Mouse (Mus musculus) E14TG2a.4 (cell line): ENCODE data around the gene 1700020N01Rik.

ENCODE experiments used
- H3K27me3 ChIP-seq: 2 replicates; pipeline ENCODE4 v1.6.1; 2014; ENCODE audit warnings: low read length, control low read depth; ENCODE audit not compliant: insufficient read depth
- H3K36me3 ChIP-seq: 2 replicates; pipeline ENCODE4 v1.6.1; 2014; ENCODE audit warnings: low read length, control low read depth; ENCODE audit not compliant: insufficient read depth
- H3K4me1 ChIP-seq: replicated peaks from 2 replicates; pipeline ENCODE4 v1.6.1; 2014; ENCODE audit warnings: low read depth, low read length, control low read depth
- H3K4me3 ChIP-seq: replicated peaks from 2 replicates; pipeline ENCODE4 v1.5.1; 2014; ENCODE audit warnings: mild to moderate bottlenecking, low read length
- H3K9me3 ChIP-seq: 2 replicates; pipeline ENCODE4 v1.6.1; 2014; ENCODE audit warnings: low read length, control low read depth
- CTCF ChIP-seq: conservative IDR thresholded peaks from 2 replicates; pipeline ENCODE4 v1.5.1; 2014; ENCODE audit warnings: low read length
- NANOG ChIP-seq: IDR thresholded peaks from 2 replicates; pipeline ENCODE4 v1.6.1; 2014; ENCODE audit warnings: borderline replicate concordance, low read length, mixed read lengths
- POU5F1 ChIP-seq: IDR thresholded peaks from 2 replicates; pipeline ENCODE4 v1.6.1; 2014; ENCODE audit warnings: low read length, borderline replicate concordance

1700020N01Rik gene

GRCm38 (mm10) chr10:21592896-21593380, at the start of gene 1700020N01Rik:
Gene 1700020N01Rik (plus strand): TSS chr10:21593145.
- Histone ChIP-seq H3K9me3 (no peaks in the 10 kb centered on the region), H3K27me3 (peaks cover 3% of the 10 kb centered on the region; the same call in 1 of the 2 replicates), H3K4me3 (0 out of 2 replicates have a peak within 1 kb of the TSS, but pooled peaks have one; percentile 10), H3K36me3 (no peaks in the 10 kb centered on the region), H3K4me1 (peaks cover 5% of the 10 kb centered on the region; the same call in 1 of the 2 replicates)
- TF ChIP-seq NANOG (no peak), CTCF (no peak), POU5F1 (no peak)

DNA sequence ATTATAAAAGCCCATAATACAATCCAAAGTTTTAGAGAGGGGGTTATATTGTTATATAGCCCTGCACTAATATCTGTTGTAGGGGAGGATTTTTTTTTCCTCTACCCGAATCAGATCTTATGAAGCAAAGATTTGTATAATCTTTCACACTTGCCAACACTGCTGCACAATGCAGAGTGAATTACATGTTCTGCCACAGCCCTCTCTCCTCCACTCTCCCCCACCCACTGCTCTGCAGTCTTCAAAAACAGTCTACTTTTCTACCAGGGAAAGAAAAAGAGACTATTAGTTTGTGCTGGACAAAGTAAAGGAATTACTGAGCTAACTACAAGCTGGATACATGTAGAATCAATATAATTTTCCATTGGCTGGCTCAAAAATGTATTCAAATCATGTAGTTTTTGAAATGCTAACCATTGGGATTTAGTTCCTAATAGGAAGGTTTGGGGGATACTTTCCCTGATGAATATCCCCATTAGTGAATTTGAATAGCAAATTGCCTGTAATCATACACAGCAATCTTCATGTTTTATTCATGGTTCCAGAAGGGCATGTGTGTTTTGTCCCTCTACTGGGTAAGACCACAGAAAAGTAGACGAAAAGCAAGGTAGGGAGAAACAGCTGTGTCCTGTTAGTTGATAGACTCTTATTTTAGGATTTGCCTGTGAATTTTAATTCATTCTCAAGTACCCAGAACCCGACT, 49.2 kb upstream of the 1700020N01Rik start:
- Histone ChIP-seq H3K9me3 (no peaks in the 10 kb centered on the region), H3K27me3 (no peaks in the 10 kb centered on the region), H3K36me3 (no peaks in the 10 kb centered on the region), H3K4me3 (no peak overlapping the region), H3K4me1 (peaks cover 3% of the 10 kb centered on the region; the same call in 1 of the 2 replicates)
- TF ChIP-seq POU5F1 (no peak), NANOG (no peak), CTCF (no peak)

GRCm38 (mm10) chr10:21544721-21545120, 48.2 kb upstream of the 1700020N01Rik start:
- TF ChIP-seq CTCF (no peak), POU5F1 (no peak), NANOG (no peak)
- Histone ChIP-seq H3K27me3 (no peaks in the 10 kb centered on the region), H3K36me3 (no peaks in the 10 kb centered on the region), H3K9me3 (no peaks in the 10 kb centered on the region), H3K4me1 (peaks cover 3% of the 10 kb centered on the region; the same call in 1 of the 2 replicates), H3K4me3 (no peak overlapping the region)

- no peaks in the 10 kb centered on the region for H3K9me3 ChIP-seq
- TF ChIP-seq NANOG: no peak
- TF ChIP-seq POU5F1: no peak
- no peak for TF ChIP-seq CTCF
- H3K4me1 ChIP-seq: peaks cover 3% of the 10 kb centered on the region; the same call in 1 of the 2 replicates
- no peaks in the 10 kb centered on the region for H3K36me3 ChIP-seq
- no peaks in the 10 kb centered on the region for H3K27me3 ChIP-seq
- no peak overlapping the region for H3K4me3 ChIP-seq
Observed at GRCm38 (mm10) chr10:21545446-21545845, 47.5 kb upstream of the 1700020N01Rik start.

DNA sequence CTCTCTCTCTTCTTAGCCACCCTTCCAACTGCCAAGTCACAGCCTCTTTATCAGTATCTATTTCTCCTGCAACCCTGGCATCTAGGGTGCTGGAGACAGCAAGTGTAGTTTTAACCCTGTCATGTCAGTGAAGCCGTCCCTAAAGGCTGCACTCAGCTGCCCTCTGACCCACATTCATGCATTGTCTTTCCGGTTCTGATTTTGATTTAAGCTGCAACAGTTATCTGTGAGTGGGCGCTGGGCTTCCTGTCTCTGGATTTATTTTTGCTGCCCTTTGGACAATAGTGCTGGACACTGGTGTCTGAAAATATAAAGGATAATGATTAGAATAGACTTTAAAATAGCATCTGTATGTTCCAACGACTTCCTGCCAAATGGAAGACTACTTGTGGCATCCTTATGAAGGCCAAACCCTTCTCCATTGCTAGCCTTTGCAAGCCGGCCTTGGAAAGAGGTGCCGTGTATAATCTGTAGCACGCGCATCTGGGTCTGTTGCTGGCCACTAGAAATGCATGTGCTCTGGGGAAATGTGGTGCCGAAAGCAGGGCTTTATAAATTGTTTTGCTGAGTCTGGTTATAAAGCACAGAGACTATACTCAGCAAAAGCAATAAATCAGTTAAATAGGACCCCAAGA, 44.0 kb upstream of the 1700020N01Rik start:
- Histone ChIP-seq H3K4me1 (peaks cover 3% of the 10 kb centered on the region; the same call in 1 of the 2 replicates), H3K9me3 (no peaks in the 10 kb centered on the region), H3K36me3 (no peaks in the 10 kb centered on the region), H3K4me3 (no peak overlapping the region), H3K27me3 (no peaks in the 10 kb centered on the region)
- TF ChIP-seq NANOG (no peak), CTCF (no peak), POU5F1 (no peak)

- H3K4me3 ChIP-seq: no peak overlapping the region
- no peaks in the 10 kb centered on the region for H3K9me3 ChIP-seq
- no peaks in the 10 kb centered on the region for H3K4me1 ChIP-seq
- H3K36me3 ChIP-seq: no peaks in the 10 kb centered on the region
- no peaks in the 10 kb centered on the region for H3K27me3 ChIP-seq
- TF ChIP-seq POU5F1: no peak
- TF ChIP-seq NANOG: no peak
- no peak for TF ChIP-seq CTCF
Observed at GRCm38 (mm10) chr10:21552967-21553682, 39.8 kb upstream of the 1700020N01Rik start.

DNA sequence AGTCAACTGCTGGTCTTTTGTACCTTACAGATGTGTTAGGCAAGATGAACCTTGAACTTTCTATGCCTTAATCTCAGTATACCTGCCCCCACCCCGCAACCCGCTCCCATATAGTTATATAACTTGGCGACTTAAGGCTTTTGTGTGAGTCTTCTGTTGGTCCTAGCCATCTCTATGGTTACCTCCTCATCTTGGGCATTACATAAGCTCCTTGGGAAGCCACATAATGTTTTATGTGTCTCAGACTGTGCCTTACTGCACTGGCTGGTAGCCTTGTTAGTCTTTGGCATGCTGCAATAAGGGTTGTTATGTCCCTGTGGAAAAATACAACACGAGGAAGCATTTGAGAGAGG, 39.3 kb upstream of the 1700020N01Rik start:
- no peaks in the 10 kb centered on the region for H3K4me1 ChIP-seq

DNA sequence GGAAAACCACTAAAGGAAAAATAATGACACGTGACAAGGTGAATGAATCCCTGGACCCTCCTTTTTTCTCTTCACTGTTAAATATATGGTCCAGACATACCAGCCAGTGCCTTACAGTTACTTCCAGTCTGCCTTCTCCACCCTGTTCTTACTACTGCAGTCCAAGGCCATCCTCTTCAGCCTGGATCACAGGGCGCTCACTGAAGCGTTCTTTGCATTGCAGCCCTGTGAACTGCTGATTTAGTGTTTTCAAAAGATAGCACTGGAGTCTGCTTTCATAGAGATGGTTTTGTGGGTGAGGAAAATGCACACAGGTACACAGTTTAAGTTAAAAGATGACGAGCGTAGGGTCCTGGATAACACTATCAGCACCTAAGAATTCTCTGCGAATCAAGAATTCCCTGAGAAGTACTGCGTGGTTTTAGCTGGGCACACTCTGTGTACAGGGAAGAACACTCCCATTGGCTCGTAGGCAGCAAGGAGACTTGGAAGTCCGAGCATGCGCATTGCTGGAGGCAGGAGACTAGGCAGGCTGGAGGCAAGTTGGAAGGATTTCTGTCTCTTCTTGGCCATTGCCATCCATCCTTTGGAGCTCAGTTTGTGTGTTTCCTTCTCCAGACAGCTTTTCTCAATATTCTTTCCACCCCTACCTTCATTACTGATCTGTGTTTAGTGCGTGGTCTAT, 37.9 kb upstream of the 1700020N01Rik start:
- no peaks in the 10 kb centered on the region for H3K27me3 ChIP-seq
- H3K9me3 ChIP-seq: peaks cover 4% of the 10 kb centered on the region
- no peaks in the 10 kb centered on the region for H3K4me1 ChIP-seq
- H3K36me3 ChIP-seq: no peaks in the 10 kb centered on the region
- H3K4me3 ChIP-seq: no peak overlapping the region
- TF ChIP-seq POU5F1: no peak
- TF ChIP-seq CTCF: no peak
- TF ChIP-seq NANOG: no peak

More for the DNA sequence above, 39.3 kb upstream of the 1700020N01Rik start:
- H3K36me3 ChIP-seq: no peaks in the 10 kb centered on the region
- no peaks in the 10 kb centered on the region for H3K27me3 ChIP-seq
- H3K4me3 ChIP-seq: no peak overlapping the region
- H3K9me3 ChIP-seq: no peaks in the 10 kb centered on the region
- TF ChIP-seq NANOG: no peak
- TF ChIP-seq POU5F1: no peak
- no peak for TF ChIP-seq CTCF
